Mouse (Mus musculus) midbrain, postnatal 0 days (tissue): Measurements from ENCODE around the gene Gab3. TPM values are rescaled to one million over a fixed set of nuclear protein-coding genes. Genes with fewer than 3 reads are reported as not detected.
"Not testable (repeated sequence)": the region's sequence is repeated elsewhere in the genome, so short reads cannot be mapped to it uniquely, and the experiment has no call there.

Experiments used
- ATAC-seq: fragments of 200-750 bp; cut with Nextera tagmentation; 2 replicates; pipeline ENCODE4 v1.8.0; 2017; ENCODE audit warnings: moderate number of reproducible peaks, mild to moderate bottlenecking, moderate TSS enrichment, moderate library complexity; ENCODE audit not compliant: low FRiP score
- DNase-seq: peaks from one replicate; pipeline ENCODE4 v3.0.0-alpha.2; 2015; ENCODE audit warnings: low spot score
- H3K27ac ChIP-seq: fragments of 300-500 bp; sonication (generic); 2 replicates; pipeline ENCODE4 v1.5.1; 2014; ENCODE audit warnings: low read depth, mild to moderate bottlenecking, low read length, mixed read lengths
- H3K27me3 ChIP-seq: fragments of 300-500 bp; sonication (generic); 2 replicates; pipeline ENCODE4 v1.6.1; 2014; ENCODE audit warnings: low read length, control low read depth, mixed read lengths; ENCODE audit not compliant: insufficient read depth
- H3K36me3 ChIP-seq: fragments of 300-500 bp; sonication (generic); 2 replicates; pipeline ENCODE4 v1.6.1; 2014; ENCODE audit warnings: low read length, control low read depth, mixed read lengths; ENCODE audit not compliant: insufficient read depth
- H3K4me1 ChIP-seq: fragments of 300-500 bp; sonication (generic); 2 replicates; pipeline ENCODE4 v1.6.1; 2014; ENCODE audit warnings: mild to moderate bottlenecking, control low read depth, antibody characterized with exemption, low read length, mixed read lengths; ENCODE audit not compliant: insufficient read depth
- H3K4me2 ChIP-seq: fragments of 300-500 bp; sonication (generic); 2 replicates; pipeline ENCODE4 v1.6.1; 2014; ENCODE audit warnings: low read depth, mild to moderate bottlenecking, low read length, mixed read lengths; ENCODE audit not compliant: poor library complexity, severe bottlenecking
- H3K4me3 ChIP-seq: fragments of 300-500 bp; sonication (generic); 2 replicates; pipeline ENCODE4 v1.5.1; 2014; ENCODE audit warnings: low read depth, mild to moderate bottlenecking, low read length, moderate library complexity
- H3K9ac ChIP-seq: fragments of 300-500 bp; sonication (generic); replicated peaks from 2 replicates; pipeline ENCODE4 v1.6.1; 2014; ENCODE audit warnings: mild to moderate bottlenecking, low read length, moderate library complexity, mixed read lengths; ENCODE audit not compliant: poor library complexity, severe bottlenecking
- H3K9me3 ChIP-seq: fragments of 300-500 bp; sonication (generic); 2 replicates; pipeline ENCODE4 v1.6.1; 2016; ENCODE audit warnings: low read length, control low read depth
- CTCF ChIP-seq: IDR thresholded peaks from 2 replicates; pipeline ENCODE4 v1.5.1; 2016; ENCODE audit warnings: antibody characterized with exemption, mild to moderate bottlenecking
- WGBS: fragments of 180-500 bp; shearing (Covaris S2); extraction: QIAGEN DNeasy Blood & Tissue Kit; methylation state at CpG from one replicate; pipeline ENCODE4 v1.1.7; 2014; 5-methylcytosine and 5-hydroxymethylcytosine counted together
- polyA plus RNA-seq: library from polyadenylated mRNA; unstranded; fragments of >200 nt; fragmentation: Nextera tagmentation; extraction: Ambion mirVana; gene quantifications from 2 replicates; pipeline ENCODE4 v1.2.1, GENCODE M21; 2015
- total RNA-seq: library from RNA; depleted of rRNA; stranded (reverse); fragments of >200 nt; gene quantifications from 2 replicates; pipeline ENCODE4 v1.2.3, GENCODE M21; 2014; rRNA removed

The Gab3 gene
- total and polyA plus RNA-seq, 2 experiments from 2014 or later = 4.5 to 5.5 TPM

DNA sequence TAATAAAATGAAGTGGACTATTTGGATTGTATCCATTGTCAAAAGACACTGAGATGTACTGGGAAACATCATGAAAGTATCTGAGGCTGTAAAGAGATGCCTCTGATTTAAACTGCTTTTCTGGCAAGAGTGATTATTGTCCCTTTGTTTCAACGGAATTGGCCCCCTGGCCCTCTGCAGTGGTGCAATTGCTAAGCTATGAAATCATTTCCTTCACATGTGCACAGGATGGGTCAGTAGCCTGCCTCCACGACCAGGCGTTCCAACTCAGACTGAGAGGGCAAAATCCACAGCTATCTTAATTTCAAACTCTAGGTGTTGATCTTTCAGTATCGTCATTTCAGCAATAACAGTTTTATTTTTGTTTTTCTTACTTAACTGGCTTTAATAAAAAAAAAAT lies 40.7 kb downstream of the Gab3 start:
- Histone ChIP-seq H3K36me3 (no peaks in the 10 kb centered on the region), H3K4me1 (no peaks in the 10 kb centered on the region), H3K27ac (no peak overlapping the region), H3K4me2 (no peak overlapping the region), H3K4me3 (no peak overlapping the region), H3K9ac (no peak overlapping the region), H3K27me3 (no peaks in the 10 kb centered on the region), H3K9me3 (no peaks in the 10 kb centered on the region)
- ATAC-seq = no peak
- TF ChIP-seq CTCF = no peak
- no peak for DNase-seq
- WGBS = 79% methylated on average over 4 of the region's 4 CpGs

DNA sequence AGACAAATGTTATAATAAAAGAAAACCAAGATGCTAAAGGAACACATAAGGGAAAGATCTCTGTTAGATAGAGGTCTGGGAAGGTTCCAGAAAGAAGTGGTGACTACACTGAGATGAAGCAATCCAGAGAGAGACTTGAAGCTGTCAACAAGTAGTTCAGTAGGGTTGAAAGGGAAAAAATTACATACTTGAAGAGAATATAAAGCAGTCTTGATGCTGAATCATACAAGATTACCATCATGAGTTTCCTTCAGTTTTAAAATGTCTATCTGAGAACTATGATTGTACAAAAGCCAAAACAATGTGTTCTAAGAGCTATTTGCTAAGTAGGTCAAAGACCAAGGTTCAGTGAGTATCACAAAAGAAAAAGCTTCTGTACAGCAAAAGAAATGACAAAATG lies 48.6 kb downstream of the Gab3 start:
- ATAC-seq (no peak), DNase-seq (no peak)

DNA sequence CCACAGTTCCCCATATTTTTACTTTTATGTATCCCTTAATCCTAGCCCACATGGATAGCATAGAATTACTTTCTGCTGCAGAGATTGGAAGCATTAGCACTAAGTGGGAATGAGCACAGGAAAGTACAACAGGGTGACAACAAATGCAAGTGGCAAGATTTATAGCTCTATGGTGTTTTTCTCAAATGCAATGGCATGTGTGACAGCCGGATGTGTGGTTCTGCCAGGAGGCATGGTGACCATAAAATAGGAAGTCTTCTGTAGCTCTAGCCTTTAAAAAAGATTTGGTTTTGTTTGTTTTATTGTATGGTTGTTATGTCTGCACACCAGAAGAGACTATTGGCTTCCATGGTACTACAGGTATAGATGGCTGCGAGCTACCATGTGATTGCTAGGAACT lies 50.1 kb downstream of the Gab3 start:
- TF ChIP-seq CTCF = no peak
- Histone ChIP-seq H3K4me2 (no peak overlapping the region), H3K36me3 (no peaks in the 10 kb centered on the region), H3K27ac (no peak overlapping the region), H3K4me1 (no peaks in the 10 kb centered on the region), H3K9me3 (no peaks in the 10 kb centered on the region), H3K4me3 (no peak overlapping the region), H3K27me3 (no peaks in the 10 kb centered on the region), H3K9ac (no peak overlapping the region)
- DNase-seq (no peak), ATAC-seq (no peak)
- 94% methylated on average over 2 of the region's 2 CpGs for WGBS

More for the DNA sequence above, 48.6 kb downstream of the Gab3 start:
- Histone ChIP-seq H3K4me2 (no peak overlapping the region), H3K9ac (no peak overlapping the region), H3K36me3 (no peaks in the 10 kb centered on the region), H3K9me3 (no peaks in the 10 kb centered on the region), H3K4me3 (no peak overlapping the region), H3K27ac (no peak overlapping the region), H3K27me3 (no peaks in the 10 kb centered on the region), H3K4me1 (no peaks in the 10 kb centered on the region)
- no peak for TF ChIP-seq CTCF

DNA sequence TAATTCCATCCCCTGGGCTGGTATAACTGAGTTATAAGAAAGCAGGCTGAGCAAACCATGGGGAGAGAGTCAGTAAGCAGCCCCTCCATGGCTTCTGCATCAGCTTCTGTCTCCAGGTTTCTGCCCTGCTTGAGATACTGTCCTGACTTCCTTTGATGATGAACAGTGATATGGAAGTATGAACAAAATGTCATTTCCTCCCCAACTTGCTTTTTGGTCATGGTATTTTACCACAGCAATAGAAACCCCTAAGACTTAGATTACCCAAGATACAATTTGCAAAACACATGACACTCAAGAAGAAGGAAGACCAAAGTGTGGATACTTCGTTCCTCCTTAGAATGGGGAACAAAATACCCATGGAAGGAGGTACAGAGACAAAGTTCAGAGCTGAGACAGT lies 51.2 kb downstream of the Gab3 start:
- 57% methylated on average over 1 of the region's 1 CpGs for WGBS
- DNase-seq, H3K36me3 ChIP-seq, H3K4me2 ChIP-seq, H3K9ac ChIP-seq, H3K27ac ChIP-seq, H3K27me3 ChIP-seq, H3K4me3 ChIP-seq, ATAC-seq, H3K9me3 ChIP-seq, H3K4me1 ChIP-seq: not testable (repeated sequence)

DNA sequence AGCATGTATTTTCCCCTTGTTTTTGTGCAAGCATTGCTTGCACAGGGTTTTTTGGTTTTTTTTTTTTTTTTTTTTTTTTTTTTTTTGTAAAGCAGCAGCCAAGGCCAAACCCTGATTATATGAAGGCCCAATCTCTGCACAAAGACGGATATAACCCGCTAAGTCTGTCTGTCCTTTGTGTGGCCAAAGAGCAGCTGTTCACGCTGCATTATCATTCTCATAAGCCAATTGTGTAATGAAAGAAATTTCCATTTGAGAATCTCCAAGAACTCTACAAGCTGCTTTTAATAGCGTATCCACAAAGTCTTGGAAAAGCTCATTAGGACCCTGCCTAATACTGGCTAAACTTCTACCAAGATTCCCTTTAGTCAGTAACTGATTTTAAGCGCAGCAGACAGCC lies 101.5 kb downstream of the Gab3 start:
- TF ChIP-seq CTCF = no peak
- no peaks in the 10 kb centered on the region for H3K4me1 ChIP-seq
- no peak overlapping the region for H3K4me3 ChIP-seq
- no peak for DNase-seq
- no peak overlapping the region for H3K9ac ChIP-seq
- H3K27ac ChIP-seq = no peak overlapping the region
- WGBS = 45% methylated on average over 5 of the region's 5 CpGs
- no peaks in the 10 kb centered on the region for H3K9me3 ChIP-seq
- no peaks in the 10 kb centered on the region for H3K36me3 ChIP-seq
- H3K27me3 ChIP-seq = no peaks in the 10 kb centered on the region
- no peak overlapping the region for H3K4me2 ChIP-seq
- no peak for ATAC-seq

DNA sequence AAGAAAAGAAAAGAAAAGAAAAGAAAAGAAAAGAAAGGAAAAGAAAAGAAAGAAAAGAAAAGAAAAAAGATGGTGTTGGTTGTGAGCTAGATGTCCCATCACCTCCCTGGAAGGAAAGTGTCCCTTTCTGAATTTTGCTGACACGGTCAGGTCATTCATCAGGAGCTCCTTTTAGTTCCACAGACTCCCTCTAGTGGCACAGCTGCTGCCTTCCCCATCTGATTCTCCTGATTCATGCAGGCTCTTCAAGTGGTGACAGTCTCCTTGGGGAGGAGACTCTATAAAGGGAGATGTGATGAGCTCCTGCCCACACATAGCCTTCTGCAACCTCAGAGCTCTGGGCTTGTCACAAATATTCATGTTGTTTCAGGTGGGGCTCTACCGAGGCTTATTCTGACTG lies 122.4 kb downstream of the Gab3 start:
- not testable (repeated sequence) for H3K9ac ChIP-seq, ATAC-seq, H3K36me3 ChIP-seq, H3K4me3 ChIP-seq, H3K27me3 ChIP-seq, H3K9me3 ChIP-seq, H3K27ac ChIP-seq, H3K4me1 ChIP-seq, H3K4me2 ChIP-seq
- DNase-seq = peak; percentile 0
- 20% methylated on average over 1 of the region's 2 CpGs for WGBS
- peak; percentile 45 for TF ChIP-seq CTCF

DNA sequence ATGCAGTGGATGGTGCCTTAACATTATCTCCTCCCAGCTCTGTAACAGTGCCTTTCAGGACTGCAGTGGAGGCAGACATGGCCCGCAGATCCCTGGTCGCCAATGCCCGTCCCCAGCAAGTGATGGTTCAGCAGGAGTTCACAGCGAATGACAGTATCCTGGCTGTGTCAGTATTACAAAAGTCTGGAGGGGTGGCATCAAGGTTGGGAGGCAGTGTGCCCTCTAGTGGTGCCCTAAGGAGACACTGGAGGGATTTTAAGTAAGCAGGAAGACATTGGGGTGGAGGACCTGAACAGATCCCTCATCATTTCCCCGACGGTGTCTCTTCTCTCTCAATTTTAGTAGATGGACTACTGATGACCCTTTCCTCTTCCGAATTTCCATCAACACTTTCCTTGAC lies 126.1 kb downstream of the Gab3 start:
- not testable (repeated sequence) for H3K36me3 ChIP-seq, H3K4me3 ChIP-seq, H3K9me3 ChIP-seq, H3K9ac ChIP-seq, ATAC-seq, H3K27ac ChIP-seq, H3K4me2 ChIP-seq, DNase-seq, H3K27me3 ChIP-seq, H3K4me1 ChIP-seq
- WGBS = 81% methylated on average over 7 of the region's 7 CpGs

Other genes starting within 250 kb of the Gab3 start
- 0.38 TPM in 1 of 2 replicates, not detected in the other for gene Gm5936, start 248.3 kb downstream of the Gab3 start, total RNA-seq
- 0.17 and 0.40 TPM in 2 replicates for gene Gm5936, start 248.3 kb downstream of the Gab3 start, polyA plus RNA-seq
- gene Dkc1, start 10.4 kb upstream of the Gab3 start, total RNA-seq = 14.4 and 24.4 TPM in 2 replicates
- gene Dkc1, start 10.4 kb upstream of the Gab3 start, polyA plus RNA-seq = 41.7 and 47.6 TPM in 2 replicates
- 13.0 and 14.2 TPM in 2 replicates for gene Mpp1, start 45.6 kb upstream of the Gab3 start, total RNA-seq
- gene Mpp1, start 45.6 kb upstream of the Gab3 start, polyA plus RNA-seq = 18.6 and 19.8 TPM in 2 replicates
- gene Smim9, start 78.3 kb upstream of the Gab3 start, total RNA-seq = not detected in 2 replicates
- not detected in 2 replicates for gene Smim9, start 78.3 kb upstream of the Gab3 start, polyA plus RNA-seq